Mouse (Mus musculus) liver, adult (tissue): ENCODE measurements around the gene Vipr2.

ENCODE experiments used
- GATA4 ChIP-seq: IDR thresholded peaks from 2 replicates; pipeline ENCODE4 v1.6.1; 2014; ENCODE audit warnings: mild to moderate bottlenecking, low read length; ENCODE audit not compliant: insufficient replicate concordance

The Vipr2 gene

DNA sequence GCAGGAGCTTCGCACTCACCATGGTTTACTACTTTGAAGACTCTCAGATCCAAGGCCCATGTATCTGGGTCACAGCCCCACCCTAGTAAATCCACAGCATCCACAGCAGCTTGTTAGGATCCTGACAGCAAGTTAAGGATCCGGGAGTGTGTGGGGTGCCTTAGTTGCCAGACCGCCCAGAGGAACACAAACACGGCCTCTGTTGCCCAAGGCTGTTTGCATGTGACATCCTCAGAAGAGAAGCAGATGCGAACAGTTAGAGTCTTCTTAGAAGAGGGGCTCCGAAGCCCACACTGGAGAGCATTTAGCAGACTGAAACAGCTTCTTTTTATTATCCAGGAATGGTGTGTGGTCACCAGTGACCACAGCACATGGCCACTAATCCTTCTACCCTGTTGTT lies 5.6 kb downstream of the Vipr2 start:
- TF ChIP-seq GATA4 = no peak

DNA sequence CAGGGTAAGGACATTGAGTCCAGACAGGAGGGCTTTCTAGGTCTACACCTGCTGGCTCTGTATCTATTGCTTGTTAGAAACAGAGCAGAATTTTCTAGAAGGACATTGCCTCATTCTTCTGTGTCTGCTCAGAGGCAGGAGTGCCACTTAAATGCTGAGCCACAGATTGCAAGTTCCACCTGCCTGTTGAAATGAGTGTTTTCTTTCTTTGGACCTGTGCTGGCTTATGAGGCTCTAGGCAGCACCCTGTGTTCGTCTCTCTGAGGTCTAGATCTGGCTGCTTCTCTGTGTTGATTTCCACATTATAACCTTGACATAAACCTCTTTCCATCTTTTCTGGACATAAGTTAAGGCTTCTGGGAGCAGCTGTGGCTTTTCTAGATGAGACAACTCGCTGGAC lies 6.8 kb downstream of the Vipr2 start:
- TF ChIP-seq GATA4 = no peak

DNA sequence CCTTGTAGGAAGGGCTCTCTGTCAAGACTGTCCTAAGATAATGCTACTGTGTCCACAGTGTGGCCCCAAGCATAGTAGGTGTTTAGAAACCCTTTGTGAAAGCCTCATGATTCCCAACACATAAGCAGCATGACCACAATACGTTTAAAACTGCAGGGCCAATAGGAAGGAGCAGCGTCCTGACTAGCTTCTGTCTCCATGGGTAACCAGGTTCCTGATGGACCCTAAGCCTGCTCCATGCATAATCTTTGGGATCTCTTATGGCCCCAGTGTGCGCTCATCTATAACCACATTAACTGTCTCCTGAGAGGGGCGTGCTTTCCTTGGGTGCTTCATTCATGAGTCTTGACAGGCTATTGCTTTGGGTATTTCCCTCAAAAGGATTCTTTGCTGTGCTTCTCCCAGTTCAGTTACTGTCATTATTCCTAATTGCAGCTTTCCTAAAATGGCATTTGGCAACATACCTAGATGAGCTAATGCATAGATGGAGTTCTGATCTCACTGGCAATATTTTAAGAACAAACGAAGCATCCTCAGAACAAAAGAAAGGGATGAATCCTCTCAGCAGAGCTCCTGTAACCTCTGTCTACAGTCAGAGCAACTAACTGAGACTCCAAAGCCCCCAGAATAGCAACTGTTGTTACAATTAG lies 9.6 kb downstream of the Vipr2 start:
- TF ChIP-seq GATA4 = no peak

DNA sequence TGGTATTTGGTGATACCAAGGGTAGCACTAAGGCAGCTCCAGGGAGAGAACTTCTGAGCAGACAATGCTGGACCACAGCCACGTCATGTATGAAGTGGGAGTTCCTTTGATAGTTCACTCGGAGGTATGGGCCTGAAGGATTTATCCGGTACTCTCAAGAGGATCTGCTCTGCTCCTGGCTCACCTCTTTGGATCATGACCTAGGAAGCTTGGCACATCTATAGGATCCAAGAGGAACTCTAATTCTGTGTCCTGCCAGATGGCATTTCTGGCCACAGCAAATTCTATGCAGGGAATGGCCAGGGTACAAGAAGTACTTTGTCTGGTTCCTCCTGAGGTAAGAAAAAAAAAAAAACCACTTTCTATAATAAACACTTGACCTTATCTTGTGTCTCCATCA lies 12.3 kb downstream of the Vipr2 start:
- TF ChIP-seq GATA4 = no peak

DNA sequence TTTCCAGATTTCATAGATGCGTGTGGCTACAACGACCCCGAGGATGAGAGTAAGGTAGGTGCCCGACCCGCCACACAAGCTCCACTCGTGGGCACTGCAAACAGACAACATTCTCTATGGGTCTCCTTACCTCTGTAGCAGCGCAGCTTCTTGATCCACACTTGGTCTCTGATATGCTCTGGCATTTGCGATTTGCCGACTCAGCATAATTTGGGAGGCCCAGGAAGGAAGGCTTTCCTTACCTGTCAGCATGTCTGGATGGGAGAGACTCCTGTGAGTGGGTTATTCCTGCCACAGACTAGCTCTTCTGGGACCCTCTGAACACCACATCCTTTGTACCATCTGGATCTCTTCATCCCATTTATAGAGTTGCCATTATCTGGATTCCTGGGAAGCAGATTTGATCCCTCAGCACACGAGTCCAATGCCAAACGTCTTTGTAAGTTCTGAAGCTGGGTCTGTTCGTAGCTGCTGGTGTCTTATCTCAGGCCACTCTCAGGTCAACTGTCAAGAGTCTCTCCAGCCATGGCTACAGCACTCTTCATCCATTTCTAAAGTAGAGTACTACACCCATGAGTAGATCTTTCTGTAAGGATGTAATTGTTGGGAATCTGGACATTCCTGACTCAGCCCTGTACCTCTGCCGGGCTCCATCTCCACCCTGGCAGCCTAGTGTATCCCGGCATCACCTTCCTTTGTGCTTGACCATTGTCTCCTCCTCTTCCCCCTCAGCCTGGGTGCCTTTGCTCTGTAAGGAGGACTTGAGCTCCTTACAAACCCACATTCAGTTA lies 17.4 kb downstream of the Vipr2 start:
- no peak for TF ChIP-seq GATA4

DNA sequence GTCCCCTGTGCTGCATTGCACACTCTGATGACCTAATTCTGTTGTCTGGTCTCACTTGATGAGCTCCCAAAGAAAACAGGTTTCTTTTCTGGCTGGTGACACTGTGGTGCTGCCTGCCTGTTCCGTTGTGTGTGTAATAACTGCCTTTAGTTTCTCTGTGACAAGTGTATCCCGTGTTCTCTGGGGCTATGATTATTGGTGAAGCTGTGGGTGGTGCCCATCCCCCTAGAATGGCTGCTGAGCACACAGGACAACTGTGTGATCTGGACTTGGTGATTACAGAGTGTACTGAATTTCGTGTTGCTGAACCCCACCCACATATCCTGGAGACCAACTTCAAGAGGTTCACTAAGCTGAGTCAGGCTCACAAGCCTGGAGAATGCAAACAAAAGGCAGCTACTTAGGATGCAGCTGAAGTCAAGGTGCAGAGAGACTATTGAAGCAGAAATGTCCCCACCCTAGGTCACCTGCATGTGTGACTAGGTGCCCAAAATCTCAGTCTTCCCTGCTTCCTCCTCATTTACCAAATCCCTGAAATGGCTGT lies 18.9 kb downstream of the Vipr2 start:
- no peak for TF ChIP-seq GATA4

DNA sequence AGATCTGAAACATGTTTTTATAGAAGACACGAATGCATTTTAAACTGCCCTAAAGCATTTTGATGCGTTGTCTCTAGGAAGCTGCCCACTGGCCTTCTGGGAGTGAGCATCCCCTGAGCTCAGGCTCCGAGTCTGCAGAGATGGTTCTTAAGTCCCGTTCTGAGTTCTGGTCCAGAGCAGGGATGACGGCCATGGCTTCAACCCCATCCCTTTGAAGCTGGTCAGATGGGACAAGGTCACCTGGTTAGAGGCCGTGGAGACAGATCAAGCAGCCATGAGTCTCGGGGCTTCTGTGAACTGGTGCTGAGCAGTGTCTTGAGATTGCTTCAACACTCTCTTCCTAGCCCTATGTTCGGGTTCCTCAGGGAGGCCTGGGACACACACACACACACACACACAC lies 19.6 kb downstream of the Vipr2 start:
- no peak for TF ChIP-seq GATA4

DNA sequence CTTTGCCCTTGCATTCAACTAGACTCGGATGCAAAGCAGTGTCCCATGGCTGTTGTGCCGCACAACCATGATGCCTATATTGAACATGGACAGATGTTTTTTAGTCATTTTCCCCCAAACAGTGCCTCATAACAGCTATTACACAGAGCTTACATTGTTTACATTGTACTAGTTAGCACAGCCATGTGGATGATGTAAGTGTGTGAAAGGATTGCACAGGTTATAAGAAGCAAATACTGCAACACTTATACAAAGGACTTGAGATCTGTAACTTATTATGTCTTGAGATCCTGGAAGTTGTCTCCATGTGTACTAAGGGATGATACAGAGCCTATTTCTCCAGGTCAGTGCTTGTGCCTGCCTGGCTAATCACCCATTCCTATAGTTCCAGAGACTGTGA lies 24.4 kb downstream of the Vipr2 start:
- TF ChIP-seq GATA4 = no peak

DNA sequence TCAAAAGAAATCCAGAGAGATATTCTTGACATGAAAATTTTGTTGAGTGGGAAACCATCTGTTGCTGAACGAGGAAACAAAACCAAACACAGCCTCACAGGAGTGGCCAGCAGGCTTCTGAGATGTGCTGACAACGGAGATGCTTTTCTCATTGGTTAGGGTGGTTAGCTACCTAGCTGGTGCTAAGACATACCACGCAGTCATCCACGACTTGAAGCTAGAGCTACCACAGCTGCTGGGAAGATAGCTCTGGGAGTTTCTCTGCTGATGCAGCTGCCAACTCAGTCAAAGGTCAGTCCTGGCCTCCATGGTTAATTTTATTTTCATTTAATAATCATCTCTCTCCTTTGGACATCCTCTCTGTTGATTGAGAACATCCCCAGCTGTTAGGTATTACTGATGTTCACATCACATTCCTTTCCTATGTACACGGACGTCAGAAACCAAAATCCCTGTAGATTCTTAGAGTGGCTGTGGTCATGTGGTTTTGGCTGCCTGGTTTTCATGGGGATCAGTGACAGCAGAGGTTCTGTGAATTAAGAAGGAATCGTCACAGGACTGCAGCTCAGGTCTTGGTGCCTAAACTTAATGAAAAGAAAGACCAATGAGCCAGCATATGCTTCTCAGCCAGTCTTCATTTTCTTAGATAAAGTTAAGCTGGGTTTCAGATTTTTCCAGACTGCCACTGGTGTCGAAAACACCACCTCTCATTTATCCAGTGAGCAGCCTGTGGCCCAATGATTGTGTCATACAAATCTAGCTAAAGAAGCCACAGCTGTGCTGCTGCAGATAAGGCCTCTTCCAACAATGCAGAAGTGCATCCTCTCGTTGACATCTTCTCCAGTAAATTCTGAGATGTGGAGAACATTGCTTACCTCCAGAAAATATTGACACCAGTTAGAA lies 32.2 kb downstream of the Vipr2 start:
- TF ChIP-seq GATA4 = no peak

DNA sequence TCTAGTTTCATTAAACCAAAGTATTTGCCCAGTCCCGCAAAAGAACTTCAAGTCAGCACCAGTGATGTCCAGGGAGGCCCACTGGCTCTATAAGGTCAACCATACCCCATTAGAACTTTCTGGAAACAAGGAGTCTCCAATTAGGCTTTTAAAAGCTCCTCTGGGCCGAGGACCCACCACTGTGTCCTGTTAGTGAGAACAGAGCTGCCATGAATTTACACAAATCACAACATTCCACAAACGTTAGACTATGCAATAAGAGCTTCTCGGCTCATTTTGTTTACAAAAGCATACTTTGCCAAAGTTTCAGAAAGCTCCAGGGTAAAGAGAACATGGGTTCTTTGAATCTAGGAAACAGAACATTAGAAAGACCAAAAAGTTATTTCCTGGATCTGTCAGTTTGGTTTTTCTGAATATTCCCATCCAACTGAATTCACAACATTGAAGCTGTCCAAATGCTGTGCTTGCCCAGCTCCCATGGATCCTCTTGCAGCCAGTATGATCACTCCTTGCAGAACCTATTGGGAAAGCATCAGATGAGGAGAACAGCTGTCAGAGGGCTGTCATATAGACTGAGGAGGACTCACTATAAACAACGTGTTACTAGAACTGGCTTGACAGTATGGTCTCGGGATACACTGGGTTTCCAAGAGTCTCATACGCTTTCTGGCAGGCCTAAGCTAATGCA lies 33.6 kb downstream of the Vipr2 start:
- TF ChIP-seq GATA4 = no peak

DNA sequence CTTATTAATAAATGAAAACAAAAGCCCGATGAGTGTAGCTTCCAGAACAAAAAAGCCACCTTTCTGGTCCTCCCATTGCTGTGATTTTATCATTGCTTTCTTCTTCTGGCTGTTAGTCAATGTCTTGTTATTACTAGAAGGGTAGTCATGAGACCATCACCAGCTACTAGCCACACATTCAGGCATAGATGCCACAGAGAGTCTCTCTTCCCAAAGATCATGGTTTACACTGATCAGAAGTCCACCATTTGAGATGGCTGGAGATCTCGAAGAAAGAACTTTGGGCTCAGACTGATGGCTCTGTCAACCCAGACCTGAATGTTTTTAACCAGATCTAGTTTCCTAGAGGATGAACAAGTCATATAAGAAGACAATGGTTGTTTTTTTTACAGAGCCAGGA lies 38.3 kb downstream of the Vipr2 start:
- TF ChIP-seq GATA4 = no peak

DNA sequence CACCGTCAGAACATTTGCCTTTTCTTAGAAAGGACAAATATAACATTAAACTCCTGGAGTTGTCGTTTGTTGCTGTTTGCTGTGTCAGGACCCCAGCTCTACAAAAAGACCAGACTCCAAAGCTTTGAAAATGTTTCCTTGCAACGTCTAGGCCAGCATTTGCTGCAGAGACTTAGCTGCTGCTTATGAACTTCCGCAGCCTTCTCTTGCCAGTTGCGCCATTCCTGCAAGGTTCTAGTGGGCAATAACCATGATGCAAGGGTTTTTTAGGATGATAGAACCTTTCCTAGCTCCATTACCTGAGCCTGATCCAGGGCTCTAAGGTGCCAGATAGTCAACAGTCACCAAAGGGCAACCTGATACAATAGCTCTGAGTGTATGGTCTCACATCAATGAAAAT lies 38.9 kb downstream of the Vipr2 start:
- TF ChIP-seq GATA4 = no peak

DNA sequence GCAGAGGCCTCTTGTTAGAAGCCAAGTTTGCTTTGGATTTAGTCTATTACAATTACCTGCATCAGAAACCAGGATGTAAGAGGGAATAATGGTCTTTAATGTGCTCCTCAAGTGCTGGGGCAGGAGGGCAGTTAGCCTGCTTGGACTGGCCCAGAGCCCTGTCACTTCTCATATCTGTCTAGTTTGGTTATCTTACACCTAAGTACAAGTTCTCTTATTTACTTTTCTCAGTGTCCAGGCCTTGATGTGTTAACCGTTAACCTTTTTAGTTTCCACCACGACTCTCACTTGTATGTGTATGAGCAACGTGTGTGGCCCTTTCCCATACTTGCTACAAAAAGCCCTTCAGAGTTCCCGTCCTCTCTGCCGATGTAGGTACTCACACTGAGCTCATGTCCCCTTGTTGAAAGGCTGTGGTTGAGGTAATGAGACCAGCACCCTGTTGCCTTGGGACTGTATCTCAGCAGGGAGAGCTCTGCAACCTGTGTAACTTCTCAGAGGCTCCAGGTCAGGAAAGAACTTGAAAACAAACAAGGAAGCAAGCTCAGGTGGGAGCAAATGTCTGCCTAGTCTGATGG lies 39.9 kb downstream of the Vipr2 start:
- TF ChIP-seq GATA4 = no peak

DNA sequence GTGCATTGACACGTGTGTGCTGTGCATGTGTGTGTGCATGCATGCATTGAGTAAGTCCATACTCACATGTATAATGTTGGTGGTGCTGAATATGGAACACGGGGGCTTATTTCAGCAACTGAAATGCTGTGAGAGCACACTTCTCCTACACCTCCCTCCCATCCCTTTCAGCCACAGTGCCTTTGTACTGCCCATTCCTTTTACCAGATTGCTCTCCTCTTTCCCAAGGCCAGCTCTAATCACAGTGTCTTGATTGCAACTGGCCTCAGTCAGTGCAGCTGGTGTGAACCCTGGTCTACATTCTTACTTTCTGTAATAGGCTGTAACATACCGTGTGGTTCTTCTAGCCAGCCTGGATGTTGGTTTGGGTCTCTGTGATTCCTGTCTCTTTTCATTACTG lies 41.5 kb downstream of the Vipr2 start:
- TF ChIP-seq GATA4 = no peak

DNA sequence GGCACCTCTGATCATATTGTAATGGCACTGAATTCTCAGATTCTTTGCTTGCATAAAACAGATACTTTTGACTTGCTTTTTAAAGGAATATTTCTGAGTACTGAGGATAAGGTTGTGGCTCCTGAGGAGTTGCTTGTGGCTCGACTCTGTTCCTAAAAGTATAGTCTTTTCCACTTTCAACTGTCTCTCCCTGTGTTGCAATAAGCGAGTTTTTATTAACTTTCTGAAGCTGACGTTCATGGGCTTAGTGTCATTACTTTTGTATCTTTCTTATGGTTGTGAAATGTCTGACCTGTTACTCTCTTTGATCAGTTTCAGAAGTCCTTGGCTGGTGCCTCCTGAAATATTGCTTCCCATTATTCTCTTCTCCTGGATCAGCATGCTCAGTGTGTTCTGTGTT lies 46.3 kb downstream of the Vipr2 start:
- TF ChIP-seq GATA4 = no peak

DNA sequence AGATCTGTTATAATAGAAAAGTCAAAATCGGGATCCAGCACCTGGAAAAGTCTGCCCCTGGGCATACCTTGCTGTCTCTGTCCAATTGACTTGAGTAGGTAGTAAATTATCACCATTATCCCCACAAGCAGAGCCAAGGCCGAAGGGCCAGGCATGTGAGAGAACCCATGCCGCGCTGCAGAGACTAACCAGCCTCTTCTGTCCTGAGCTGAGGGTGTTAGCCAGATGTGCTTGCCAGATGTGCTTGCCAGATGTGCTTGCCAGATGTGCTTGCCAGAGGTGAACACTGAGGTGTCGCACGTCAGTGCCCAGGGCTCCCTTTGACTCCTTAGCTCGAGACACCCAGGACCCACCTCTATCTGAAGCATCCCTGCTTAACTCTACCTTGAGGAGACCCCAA lies 53.4 kb downstream of the Vipr2 start:
- TF ChIP-seq GATA4 = no peak
